Mouse (Mus musculus): ENCODE data around the gene Gramd1c.

Gramd1c gene

DNA sequence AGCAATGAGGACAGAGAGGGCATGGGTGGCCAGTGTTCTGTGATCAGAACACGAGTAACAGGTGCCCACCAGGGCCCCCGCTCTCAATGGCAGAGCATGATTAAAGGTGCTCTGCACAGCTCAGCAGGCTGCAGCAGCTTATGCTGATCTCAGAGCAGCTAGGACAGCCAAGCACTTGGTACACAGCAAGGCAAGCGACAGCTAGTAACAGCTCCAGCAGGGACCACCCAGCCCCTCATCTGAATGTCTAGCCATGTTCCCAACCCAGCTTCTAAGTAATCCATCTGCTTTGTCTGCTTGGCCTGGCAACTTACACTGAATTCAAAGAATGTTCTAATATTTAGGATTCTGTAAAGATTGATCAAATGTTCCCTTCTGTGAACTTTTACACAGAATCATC, 99.4 kb downstream of the Gramd1c start:
- in situ Hi-C loops (cut with MboI; ENCODE audit: low sequenced_read_pairs) = no loop called here

DNA sequence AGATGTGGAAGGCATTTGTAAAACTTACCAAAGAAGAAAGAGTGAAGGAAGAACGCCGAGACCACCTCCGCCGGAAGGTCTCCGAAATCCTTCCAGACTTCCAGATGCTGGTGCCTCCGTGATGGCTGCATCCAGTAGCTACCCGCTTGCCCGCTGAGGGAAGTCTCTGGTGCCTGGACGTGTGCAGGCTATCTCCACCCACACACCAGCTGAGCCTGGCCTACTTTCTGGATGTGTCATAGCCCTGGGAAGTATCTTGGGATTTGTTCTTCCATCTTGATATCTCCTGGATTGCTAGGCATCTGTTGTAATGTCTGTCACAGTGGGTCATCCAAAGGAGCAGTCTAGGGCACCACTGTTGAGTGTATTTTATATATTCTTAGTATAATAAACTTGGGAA, 99.9 kb downstream of the Gramd1c start:
- in situ Hi-C loops (cut with MboI; ENCODE audit: low sequenced_read_pairs) = no loop called here

DNA sequence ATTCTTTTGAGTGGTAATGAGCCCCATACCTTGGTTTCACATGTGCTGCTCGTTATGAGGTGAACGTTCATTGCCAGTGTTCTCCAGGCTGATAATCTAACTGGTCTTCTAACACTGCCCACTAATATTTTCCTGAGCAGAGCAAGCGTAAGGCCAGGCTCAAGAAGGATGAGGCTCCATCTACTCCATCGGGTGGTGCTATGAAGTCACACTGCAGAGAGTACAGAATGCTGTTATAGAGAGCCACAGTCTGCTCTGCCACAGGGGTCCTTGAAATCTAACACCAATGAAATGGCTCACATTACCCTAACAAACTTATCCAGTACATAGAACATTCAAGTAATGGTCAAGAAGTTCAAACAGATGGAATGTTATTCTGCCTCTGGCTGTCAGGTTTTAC, 105.1 kb downstream of the Gramd1c start:
- in situ Hi-C loops (cut with MboI; ENCODE audit: low sequenced_read_pairs) = no loop called here

DNA sequence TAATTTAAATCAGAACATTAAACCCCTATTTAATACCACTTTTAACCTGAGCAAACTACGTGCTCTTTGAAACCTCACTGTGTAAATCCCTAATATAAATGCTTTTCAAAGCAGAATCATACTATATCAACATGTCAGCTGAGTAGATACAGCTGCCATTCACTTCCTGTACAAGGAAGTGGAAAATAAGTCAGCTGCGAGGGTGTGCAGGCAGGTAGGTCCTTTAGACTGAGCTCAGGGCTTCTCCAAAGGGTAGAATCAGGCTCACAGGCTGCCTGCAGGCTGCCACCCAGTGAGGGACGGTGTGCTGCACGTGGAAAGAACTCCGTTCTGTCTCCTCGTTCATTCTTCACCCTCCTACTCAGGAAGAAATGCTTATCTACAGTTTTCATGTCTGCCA, 108.2 kb downstream of the Gramd1c start:
- in situ Hi-C loops (cut with MboI; ENCODE audit: low sequenced_read_pairs) = no loop called here

DNA sequence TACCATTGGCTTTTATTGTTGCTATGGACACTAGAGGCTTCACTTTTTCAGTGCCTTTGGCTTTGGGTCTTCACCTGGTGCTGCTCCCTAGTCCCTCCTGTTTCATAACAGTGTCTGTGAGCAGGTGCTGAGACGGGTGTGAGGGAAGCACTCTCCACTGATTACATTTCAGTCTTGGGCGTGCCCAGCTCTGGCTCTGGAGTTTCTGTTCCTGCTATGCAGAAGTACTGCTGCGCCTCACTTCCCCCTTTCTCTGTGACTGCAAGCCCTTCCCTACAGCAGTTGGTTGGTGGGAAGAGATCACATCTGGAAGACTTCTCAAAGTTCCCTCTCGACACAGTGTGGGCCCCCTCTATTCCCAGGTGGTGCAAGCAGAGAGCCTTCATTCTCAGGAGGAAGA, 111.6 kb downstream of the Gramd1c start:
- in situ Hi-C loops (cut with MboI; ENCODE audit: low sequenced_read_pairs) = no loop called here

DNA sequence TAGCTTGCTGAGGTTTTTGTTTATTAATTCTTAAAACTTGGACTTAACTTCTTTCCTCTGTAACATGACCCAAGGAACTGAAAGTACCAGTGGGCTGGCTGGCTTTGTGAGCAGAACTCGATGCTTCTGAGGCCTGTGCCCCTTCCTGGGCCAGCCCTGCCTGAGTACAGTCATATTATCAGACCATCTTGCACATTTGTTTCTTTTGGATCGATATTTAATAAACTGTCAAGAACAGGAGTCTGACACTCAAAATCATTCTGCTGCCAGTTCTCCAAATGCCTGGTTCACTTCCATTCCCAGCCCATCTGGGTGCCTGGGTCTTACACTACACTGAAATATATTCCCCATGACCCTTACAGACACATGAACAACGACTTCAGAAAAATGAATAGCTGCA, 117.3 kb downstream of the Gramd1c start:
- in situ Hi-C loops (cut with MboI; ENCODE audit: low sequenced_read_pairs) = no loop called here

DNA sequence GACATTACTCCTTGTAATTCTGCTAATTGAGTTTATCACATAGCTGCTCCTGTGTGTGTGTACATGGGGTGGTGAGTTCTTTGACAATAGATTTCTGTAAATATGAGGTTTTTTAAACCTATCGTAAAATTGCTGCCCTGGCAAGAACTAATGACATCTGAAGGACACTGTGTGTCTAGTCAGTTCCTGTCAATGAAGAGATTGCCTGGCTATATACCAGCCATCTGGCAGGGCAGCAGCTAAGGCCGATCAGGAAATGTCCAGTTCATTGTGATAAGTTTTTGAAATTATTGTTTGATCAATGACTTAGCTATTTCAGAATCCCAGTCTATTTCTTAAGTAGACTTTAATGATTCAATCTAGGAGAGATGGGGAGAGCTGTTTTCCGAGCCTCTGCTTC, 117.8 kb downstream of the Gramd1c start:
- in situ Hi-C loops (cut with MboI; ENCODE audit: low sequenced_read_pairs) = no loop called here

DNA sequence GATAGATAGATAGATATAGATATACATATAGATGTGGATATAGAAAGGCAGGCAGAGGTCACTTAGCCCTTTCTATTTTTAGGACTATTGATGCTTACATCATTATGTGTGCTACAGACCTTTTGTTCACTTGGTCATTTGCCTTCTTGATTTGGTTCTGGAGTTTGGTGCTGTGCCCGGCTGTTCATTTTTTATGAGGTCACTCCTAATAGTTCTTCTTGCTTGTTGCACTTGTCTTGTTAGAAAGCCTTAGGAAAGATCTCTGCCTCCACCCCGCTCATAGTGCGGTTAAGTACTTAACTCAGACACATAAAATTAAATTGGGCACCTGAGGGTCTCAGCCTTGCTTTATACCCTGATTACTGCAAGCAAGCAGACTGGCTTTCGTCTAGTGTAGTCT, 122.3 kb downstream of the Gramd1c start:
- in situ Hi-C loops (cut with MboI; ENCODE audit: low sequenced_read_pairs) = no loop called here

DNA sequence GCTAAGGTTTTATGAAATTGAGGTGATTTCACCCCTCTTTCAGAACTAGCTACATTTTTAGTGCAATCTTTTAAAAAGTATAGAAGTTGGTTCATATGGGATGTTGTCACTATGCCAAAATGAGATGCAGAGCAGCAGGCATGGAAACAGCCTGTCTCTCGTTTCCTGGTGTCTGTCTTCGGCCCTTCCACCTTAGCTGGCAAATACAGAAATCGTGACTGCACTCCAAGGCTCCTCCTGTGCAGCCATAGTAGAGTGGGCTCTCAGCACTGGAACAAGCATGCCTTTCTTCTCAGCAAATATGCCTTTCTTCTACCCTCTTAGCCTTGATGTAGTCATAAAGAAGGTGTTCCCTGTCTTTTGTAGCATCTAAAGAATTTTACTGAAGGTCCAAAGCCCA, 127.3 kb downstream of the Gramd1c start:
- in situ Hi-C loops (cut with MboI; ENCODE audit: low sequenced_read_pairs) = no loop called here

DNA sequence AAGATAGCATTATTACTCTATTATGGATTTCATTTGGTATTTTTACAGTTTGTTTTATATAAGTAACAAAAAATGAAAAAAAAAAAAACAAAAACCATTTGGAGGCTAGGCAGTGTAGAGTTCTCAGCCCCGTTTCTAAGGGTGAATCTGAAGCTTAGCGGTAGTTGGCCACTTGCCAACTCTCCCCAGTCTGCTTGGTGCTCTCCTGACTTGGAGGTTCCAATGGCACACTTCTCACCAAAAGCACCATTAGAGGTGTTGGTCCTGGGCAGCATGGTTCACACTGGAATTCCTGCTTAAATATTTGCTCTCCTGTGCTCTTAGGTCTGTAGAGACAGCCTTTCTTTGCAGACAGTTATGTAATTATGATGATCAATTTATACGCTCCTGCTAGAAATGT, 127.8 kb downstream of the Gramd1c start:
- in situ Hi-C loops (cut with MboI; ENCODE audit: low sequenced_read_pairs) = no loop called here

DNA sequence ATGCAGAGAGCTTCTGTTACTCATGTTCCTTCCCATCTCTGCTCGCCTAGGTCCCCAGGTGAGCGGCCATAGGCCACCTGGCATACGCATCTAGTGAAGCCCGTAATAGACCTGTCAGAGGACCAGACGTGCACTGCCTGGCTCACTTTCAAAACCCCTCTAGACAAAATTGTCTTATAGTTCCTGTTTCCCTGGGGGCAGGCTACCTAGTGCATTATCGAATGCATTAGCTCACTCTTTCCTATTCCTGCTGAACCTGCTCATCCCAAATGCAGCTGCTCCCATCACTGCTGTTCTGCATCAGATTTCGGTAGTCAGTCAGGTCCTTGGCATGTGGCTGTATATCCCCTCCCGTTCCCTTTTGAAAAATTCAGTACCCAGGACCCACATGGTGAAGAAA, 128.3 kb downstream of the Gramd1c start:
- in situ Hi-C loops (cut with MboI; ENCODE audit: low sequenced_read_pairs) = no loop called here

DNA sequence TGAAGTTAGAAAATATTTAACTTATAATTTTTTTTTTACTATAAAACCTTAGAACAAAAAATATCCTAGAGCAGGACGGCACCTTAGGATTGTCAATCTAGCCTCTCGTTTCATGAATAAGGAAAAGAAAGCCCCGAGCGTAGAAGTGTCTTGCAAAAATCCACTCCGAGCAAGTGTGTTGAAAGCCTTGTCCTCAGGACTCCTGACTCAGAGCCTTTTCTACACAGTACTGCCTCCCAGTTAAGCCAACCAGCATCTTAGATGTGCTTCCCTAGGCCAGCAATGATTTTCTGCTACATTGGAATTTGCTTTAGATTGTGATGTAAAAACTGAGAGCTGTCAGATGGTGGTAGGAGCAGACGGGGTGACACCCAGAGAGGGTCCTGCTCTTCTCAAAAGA, 130.1 kb downstream of the Gramd1c start:
- in situ Hi-C loops (cut with MboI; ENCODE audit: low sequenced_read_pairs) = no loop called here

DNA sequence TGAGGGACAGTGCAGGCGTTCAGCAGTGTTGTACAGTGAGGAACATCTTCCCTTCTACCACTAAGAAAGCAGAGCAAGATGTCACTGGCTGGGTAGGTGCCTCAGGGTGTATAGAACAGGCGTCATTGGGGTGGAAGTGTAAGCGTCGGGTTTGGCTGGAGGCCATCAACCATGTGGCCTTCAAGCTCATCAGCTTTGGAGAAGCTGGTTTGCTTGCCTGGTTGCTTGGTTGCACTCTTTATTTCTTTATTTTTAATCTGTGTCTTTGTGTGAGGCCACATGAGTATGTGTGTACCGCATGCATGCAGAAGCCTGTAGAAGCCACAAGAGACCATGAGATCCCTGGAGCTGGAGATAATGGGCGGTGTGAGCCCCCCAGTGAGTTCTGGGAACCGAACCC, 130.8 kb downstream of the Gramd1c start:
- in situ Hi-C loops (cut with MboI; ENCODE audit: low sequenced_read_pairs) = no loop called here

DNA sequence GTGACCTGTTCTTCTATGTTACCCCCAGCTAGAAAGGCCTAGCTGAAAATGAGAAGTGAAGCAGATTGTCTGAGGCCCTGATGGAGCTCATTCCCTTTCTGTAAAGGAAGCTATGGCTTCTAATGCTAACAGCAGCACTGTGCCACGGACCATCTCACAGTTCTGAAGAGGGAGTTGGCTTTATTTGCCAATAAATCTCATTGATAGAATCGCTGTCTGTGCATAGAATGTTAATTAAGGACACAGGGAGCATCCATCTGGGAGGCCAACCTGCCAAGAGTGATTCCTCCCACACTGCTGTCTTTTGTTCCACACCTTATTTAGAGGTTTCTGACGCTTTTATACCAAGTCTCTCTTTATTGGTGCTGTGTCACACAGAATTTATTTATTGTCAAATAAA, 131.6 kb downstream of the Gramd1c start:
- in situ Hi-C loops (cut with MboI; ENCODE audit: low sequenced_read_pairs) = no loop called here

DNA sequence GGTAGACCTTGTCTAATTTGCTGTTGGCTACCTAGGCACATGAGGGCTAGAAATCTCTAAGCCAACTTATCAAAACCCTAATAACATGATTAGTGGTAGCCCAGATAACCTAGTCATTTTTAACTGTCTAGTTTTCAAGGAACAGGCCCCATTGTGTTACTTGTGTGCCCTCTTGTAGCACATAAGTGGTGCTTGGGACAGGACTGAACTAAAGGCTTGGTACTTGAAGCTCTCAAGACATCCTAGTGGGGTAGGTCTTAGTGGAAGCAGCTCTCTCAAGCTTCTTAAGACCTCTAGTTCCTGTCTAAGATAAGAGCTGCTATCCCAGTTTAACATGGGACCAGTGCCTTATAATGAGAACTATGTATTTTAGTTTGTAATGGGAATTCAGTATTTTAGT, 132.6 kb downstream of the Gramd1c start:
- in situ Hi-C loops (cut with MboI; ENCODE audit: low sequenced_read_pairs) = no loop called here

Data from CH12F3 (cell line).